Mouse (Mus musculus): ENCODE data around the gene Ren1.
A peak's percentile ranks its signal among the peaks of the same experiment; 100 is the strongest.
"Not testable (repeated sequence)": the region's sequence is repeated elsewhere in the genome, so short reads cannot be mapped to it uniquely, and the experiment has no call there.

Gene Ren1

DNA sequence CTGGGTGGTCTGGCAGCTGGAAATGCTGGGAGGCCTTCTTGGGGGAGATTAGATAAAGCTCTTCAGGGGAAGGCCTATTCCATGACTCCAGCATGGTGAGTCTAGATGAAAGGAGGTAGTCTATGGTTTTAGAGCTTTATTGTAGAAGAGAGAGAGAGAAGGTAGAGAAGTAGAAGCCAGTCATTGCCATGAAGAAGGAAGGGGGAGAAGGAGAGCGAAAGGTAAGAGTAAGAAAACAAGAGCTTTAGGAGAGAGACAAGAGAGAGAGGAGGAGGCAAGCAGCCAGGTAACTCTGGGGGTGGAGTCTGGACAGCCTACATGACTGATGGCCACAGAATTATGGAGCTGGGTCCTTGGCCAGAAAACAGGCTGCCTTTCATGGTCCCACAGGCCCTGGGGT, at the start of gene Ren1:
Gene Ren1 (plus strand): TSS at position 301 of the 400 bp plus-strand sequence.
- DNase-seq (ENCODE audit: low read depth, low spot score) = no peak

DNA sequence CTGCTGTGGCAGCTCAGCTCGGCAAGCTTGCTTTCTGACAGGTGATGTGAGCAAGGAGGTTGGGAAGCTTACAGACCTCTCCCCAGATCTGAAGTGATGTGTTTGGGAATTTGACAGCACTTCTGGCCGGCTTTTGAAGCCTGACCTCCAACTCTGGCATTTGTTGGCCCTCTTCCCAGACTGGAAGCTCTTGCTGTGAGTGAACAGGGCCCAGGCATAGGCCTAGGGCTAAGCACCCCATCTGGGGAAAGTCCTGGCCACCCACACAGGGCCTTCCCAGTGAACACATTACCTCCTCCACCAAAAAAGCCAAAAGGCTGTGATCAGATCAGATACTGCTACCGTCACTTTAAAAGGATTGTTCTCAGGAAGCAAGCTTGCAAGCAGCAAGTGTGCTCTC, 47.8 kb upstream of the Ren1 start:
- DNase-seq (ENCODE audit: low read depth, low spot score) = no peak

DNA sequence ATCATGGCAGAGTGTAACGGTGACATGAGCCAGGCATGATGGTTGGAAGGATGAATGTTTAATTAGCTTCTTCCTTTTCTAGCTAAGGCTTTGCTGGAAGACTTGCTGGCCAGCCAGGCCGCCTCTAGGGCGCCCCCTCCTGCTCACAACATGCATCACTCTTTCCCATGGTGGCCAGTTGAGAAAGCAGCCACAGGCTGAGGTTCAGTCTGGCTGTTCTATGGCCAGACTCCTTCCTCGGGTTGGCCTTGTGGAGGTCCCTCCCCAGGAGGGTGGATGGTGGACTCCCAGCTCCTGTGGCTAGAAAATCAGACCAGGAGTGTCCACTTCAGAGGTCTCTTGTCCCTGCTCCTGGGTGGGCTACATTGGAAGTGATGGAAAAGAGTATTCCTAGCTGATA, 43.5 kb upstream of the Ren1 start:
- DNase-seq (ENCODE audit: low read depth, low spot score) = peak; percentile 46

DNA sequence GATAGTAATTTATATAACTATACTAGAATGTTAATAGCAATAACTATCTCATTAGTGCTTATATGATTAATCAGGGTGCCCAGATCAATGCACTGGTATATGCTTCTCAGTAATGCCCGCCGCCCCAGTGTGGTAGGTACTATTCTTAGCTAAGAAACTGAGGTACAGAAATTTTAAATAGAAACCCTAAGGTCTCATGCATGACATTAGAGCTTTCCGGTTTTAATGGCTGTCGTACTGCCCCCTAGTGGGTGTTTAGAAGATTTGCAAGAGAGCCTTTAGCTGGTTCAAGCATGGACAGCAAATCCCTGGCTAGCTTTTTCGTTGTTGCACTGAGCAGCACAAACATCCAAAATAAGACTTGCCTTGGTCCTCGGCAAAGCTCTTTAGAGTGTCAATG, 43.0 kb upstream of the Ren1 start:
- peak; percentile 64 for DNase-seq (ENCODE audit: low read depth, low spot score)

DNA sequence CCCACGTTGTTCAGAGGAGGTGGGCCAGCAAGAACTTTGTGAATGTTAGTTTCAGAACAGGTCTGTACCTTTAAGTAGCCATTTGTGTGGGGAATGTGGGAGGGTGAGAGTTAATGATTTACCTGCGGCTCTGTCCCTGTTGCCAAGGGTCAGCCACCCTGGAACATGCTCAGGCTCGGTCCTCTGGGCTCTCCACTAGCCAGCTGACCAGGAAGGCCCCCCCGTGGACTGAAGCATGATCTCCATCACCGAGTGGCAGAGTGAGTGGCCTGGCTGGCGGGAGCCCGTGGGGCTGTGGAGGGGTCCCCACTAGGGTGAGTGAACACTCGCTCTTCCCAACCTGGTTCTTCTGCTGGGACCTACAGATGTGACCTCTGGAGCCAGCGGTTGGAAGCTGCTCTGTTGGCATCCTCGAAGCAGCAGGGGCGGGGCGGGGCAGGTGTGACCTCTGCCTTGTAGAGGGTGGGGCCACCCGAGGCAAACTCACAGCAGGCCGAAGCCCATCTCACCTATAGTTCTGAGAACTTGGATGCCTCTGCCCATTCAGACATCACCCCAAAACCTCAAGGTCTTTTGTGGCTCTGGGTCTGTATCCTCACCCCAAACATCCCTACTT, 40.5 kb upstream of the Ren1 start, which contains the start of gene Golt1a:
Gene Golt1a (plus strand): TSS at position 149 of the 616 bp plus-strand sequence.
- no peak for DNase-seq (ENCODE audit: low read depth, low spot score)

DNA sequence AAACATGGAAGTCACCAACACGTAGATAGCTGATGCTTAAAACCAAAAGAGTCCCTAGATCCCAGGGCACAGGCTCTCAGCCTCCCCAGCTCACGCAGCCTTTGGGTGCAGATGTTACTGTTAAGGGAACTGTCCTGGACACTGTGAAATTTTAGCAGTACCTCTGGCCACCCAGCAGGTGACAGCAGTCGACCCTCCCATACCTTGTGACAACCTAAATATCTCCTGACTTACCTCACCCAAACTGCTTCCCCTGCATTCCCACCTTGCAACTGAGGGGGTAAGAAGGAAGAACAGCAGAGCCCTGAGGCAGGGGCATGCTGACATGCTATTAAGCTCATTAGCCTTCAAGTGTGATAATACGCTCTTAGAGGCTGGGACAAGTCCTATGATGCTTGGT, 39.1 kb upstream of the Ren1 start:
- DNase-seq (ENCODE audit: low read depth, low spot score) = no peak

DNA sequence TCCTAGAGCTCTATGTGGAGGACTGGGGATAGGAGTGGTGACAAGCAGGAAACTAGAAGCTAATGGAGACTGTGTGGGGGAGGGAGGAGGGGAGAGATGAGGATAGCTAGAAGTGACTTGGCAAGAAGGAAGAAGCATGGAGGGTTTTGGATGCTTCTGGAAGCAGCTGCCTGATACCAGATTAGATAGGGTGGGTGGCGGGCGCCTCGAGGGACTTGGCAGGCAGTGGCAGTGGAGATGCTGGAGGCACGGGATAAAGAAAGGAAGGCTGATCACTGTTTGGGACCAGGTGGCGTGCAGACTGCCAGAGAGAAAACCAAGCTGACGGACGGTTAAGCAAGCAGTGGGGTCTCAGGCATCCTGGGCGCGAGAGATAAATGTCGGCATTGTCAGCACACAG, 38.4 kb upstream of the Ren1 start:
- DNase-seq (ENCODE audit: low read depth, low spot score) = no peak

DNA sequence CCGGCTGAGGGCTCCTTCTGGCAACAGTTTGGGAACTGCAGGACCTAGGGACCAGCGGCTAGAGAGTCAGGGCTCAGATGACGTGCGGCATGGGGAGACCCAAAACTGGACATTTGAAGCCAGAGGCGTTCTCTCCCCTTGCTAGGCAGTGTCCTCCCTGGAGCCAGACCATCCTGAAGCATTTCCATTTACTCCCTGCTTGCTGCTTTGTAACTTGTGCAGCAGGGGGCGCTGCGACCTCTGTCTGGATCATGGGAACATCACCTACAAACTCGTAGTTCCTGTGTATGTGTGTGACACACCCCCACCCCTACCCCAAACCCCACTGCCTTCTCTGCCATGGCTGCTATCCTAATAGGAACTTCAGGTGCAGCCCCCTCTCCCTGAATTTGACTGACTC, 35.9 kb upstream of the Ren1 start:
- DNase-seq (ENCODE audit: low read depth, low spot score) = peak; percentile 37

DNA sequence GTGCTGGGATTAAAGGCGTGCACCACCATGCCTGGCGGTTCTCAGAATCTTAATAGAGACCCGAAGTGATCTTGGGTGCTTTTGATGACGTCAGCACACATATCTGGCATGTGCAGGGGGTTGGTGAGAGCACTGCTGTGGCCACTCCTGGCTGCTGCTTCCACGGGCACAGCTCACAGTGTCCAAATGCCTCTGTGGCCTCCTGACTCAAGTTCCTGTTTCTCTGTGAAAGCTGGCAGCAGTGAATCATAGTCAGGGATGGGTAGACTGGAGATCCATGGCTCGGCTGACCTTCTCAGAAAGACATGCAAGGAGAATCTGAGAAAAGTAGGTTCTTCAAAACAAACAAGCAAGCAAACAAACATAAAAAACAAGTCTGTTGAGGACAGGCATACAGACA, 34.5 kb upstream of the Ren1 start:
- DNase-seq (ENCODE audit: low read depth, low spot score) = no peak

DNA sequence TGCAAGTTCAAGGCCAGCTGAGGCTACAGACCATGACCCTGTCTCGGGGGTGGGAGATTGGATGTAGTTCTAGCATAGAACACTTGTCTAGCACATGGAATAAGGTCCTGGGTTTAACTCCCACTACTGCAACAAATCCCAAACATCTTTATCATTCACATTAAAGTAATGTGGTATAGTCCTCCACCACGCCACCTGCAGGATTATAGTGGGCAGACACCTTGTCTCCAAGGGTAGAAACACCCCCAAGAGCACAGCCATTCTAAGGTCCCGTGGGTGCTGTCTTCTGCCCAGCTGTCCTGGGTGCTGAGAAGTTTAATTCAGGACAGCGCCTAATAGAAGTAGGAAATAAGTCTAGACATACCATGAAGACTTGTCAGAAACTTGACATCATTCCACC, 33.7 kb upstream of the Ren1 start:
- DNase-seq (ENCODE audit: low read depth, low spot score) = no peak

DNA sequence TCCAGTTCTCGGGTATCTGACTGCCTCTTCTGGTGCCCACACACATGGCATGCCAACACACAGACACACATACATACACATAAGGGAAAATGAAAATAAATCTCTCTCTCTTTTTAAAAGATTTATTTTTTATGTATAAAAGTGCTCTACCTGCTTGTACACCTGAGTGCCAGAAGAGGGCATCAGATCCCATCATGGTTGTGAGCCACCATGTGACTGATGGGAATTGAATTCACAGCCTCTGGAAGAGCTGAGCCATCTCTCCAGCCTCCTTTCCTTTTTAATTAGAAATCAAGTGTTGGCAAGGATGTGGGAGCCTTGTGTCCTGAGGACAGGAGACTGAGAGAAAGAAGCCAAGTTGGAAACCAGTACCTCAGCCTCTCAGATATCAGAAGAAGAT, 33.2 kb upstream of the Ren1 start:
- no peak for DNase-seq (ENCODE audit: low read depth, low spot score)

DNA sequence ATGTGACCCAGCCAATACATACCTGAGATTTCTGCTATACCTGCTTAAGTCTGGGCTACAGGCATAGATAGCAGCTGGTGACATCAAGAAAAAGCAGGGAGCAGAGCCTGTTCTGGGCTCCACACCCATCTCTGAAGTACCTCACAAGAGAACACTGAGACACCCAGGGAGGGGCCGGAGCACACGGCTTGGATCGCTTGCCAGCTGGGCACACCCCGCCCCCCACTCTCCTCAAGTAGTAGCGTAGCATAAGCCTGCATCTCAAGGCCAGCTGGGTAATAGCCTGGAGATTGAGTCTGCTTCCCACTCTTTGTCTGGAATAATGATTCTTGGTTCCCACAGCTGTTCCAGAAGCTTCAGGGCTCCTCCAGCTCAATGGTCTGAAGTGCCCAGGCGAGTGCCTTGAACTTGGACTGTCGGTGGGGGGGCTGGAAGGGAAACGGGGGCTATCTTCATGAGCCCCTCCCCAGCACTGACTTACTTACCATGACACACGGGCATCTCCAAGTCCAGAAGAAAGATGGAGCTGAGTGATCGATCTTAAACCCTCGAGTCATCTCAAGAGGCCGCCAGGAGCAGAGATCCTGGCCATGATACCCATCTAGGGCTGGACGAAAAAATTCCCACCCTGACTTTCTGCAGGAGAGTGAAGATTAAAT, 28.9 kb upstream of the Ren1 start, which contains the start of gene Kiss1:
Gene Kiss1 (plus strand): TSS at position 609 of the 659 bp plus-strand sequence.
- no peak for DNase-seq (ENCODE audit: low read depth, low spot score)

DNA sequence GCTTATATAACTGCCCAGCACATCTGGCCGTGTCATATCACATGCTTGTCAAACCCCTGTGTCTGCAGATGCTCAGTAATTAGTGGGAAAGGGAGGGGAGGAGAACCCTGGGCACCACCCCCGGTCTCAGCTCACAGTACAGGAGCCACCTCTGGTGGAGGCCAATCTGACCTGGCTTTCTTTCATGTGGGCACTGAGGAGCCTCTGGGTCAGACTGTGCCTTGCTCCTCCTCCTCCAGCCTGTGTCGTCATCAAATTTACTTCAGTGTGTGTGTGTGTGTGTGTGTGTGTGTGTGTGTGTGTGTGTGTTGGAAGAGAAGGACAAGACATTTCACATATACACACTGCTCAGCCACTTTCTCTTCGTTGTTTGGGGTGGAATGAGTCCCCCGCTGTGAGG, 27.0 kb upstream of the Ren1 start:
- DNase-seq (ENCODE audit: low read depth, low spot score) = no peak

DNA sequence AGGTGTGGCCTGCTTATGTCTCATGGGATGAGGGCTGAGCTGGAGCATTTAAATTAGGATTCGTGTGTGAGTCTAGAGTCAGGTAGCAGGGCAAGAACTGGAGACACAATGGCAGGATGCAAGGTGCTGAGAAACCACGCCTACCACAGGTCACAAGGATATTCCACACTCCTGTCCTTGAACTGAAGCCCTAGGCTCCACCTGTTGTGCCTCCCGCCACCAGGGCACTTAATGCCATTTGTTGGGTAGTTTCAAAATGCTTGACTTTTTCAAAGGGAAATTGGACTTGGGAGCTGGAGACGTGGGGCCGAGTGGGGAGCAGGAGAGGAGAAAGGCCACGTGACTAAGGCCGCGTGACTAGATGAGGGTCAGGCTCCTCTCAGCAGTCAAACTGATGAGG, 24.4 kb upstream of the Ren1 start:
- DNase-seq (ENCODE audit: low read depth, low spot score) = no peak

DNA sequence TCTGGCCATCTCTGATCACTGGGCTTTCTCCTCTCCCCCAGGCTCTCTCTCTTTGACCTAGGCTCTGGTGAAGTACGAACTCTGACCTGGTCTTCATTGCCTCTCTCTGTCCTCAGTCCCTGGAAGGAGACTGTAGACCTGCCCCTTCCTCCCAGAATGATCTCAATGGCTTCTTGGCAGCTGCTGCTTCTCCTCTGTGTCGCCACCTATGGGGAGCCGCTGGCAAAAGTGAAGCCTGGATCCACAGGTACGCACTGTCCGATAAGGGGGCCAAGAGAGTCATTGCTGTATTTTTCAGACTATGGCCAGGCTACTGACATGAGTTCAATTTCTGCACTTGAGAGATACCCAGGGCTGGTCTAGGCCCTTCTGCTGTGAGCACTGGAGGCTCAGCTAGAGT, 23.2 kb upstream of the Ren1 start:
- no peak for DNase-seq (ENCODE audit: low read depth, low spot score)

DNA sequence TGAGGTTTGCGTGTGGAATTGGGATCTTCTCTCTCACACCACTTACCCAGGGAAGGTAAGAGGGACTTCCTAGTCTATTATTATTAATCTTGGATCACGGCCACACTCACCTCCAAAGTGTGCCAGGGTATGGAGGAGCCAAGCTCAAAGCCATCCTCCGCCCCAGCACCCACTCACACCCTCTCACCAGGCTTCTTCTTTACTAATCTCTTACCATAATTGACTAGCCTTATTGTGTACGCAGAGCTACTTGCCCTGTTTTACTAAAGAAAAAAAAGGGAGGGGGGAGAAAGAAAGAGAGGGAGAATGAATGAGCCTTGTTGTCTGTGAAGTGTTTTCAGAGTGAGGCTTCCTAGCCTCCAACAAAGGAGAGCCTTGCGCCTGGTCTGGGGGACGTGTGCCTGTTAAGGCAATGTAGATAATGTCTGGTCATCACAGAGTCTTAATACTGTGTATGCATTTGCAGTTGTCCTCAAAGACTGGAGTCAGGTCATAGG, 22.0 kb upstream of the Ren1 start:
- DNase-seq (ENCODE audit: low read depth, low spot score) = no peak

DNA sequence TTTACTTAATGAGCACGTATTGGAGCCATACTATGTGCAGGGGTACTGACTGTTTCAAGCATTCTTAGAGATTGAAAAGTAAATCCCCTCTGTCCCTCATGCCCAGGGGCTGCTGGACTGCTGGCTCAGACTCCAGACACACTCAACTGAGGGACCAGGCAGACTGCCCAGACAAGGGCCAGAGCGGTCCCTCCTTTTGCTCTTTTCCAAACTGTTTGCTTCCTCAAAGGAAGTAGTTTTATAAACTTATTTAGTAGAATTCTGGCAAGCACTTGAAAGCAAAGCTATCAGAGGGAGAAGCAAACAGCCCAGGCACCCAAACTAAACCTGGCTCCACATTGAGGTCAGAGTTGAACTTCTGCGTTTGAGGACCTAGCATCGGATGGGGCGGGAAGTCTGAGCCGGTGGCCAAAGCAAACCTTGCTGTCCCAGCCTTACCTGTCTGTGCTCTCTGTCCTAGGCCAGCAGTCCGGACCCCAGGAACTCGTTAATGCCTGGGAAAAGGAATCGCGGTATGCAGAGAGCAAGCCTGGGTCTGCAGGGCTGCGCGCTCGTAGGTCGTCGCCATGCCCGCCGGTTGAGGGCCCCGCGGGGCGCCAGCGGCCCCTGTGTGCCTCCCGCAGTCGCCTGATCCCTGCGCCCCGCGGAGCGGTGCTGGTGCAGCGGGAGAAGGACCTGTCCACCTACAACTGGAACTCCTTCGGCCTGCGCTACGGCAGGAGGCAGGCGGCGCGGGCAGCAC, 21.2 kb upstream of the Ren1 start:
- DNase-seq (ENCODE audit: low read depth, low spot score) = no peak

DNA sequence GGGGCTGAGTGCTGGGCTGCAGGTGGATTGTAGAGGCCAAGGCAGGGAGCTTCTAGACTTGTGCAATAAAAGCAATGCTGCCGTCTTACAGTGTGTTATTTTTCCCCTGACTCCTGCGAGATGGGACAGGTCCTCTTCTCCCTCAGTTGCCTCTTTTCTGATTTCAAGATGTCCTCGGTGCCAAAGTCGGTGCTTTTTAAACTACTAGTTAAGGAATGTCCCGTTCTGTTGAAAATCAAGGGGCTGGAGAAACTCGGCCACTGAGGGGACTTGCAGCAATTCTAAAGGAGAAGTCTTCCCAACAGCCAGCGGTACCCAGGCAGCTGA, 20.7 kb upstream of the Ren1 start:
- no peak for DNase-seq (ENCODE audit: low read depth, low spot score)

DNA sequence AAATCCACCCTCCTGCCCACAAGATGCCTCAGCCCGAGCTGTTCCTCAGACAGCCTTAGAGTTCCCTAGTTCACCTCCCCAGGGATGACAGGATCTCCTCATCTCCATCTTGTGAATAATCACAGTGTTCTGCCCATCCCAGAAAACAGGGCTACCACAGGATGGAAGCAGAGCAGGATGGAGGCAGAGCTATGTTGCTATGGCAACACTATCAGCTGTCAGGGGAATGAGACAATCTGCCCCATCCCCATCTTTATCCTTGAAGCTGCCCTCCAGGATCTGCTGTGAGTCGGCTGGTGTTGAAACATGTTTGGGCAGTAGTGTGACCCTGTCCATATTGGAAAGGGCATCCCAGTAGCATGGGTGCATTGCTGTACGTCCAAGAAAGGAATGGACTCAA, 19.2 kb upstream of the Ren1 start:
- no peak for DNase-seq (ENCODE audit: low read depth, low spot score)

DNA sequence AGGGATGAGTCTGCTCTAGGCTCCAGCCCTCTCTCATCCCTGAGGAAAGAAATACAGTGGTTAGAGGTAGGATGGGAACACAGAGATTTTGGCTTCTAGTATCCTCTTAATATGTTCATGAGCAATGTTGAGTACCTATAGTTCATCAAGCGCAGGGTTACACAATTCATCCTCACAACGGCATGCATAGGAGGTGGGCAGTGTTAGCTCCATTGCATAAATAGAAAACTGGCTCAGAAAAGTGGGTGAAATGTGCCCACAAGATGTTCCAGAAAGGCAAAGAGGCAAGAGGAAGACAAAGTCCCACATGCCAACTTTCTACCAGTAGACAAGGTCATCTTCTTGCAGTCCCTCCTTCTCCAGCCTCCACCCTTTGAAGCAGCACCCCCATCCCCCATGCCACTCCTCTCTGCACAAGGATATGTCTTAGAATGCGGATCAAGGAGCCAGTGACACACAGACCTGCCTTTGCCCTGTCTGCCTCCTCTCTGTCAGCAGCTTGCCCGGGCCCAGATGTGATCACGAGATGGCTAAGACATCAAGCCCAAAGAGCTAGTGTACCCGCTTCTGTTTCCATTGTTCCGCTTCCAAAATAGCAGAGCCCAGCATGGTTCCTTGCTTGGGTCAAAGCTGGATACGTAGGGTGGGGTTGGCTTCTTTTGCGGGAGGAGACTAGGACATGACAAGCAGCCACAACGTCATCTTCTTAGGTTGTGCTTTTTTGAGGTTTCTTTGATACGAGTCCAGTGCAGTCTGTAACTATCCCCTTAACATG, 17.5 kb upstream of the Ren1 start:
- no peak for DNase-seq (ENCODE audit: low read depth, low spot score)

DNA sequence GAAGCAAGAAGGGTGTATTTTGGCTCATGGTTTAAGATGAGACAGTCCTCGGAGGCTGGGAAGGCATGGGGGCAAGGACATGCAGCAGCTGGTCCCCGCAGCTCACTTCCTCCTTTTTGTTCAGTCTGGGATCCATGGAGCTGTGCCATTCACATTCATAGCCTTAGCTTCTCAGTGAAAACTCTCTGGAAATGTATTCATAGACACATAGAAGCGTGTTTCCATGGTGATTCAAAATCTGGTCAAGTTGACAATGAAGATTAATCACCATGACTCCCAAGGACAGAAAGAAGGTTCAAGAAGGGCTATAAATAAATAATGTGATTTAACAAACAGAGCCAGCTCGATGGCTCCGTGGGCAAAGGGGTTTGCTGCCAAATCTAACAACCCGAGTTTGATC, 16.4 kb upstream of the Ren1 start:
- no peak for DNase-seq (ENCODE audit: low read depth, low spot score)

DNA sequence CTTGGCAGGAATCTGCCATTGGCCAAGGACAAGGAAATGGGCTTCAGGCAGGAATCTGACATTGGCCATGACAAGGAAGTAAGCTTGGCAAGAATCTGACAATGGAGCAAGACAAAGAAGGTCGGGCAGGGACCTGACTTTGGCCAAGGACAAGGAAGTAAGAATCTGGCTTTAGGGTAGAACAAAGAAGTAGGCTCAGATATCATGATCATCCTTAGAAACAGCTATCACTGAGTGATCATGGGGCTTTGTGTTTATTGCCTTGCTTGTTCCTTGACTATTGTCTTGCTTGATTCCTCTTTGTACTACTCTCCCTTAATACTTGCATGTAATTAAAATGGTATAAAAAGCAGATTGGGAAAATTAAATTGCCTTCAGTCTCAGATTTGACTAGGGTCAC, 9.9 kb upstream of the Ren1 start:
- not testable (repeated sequence) for DNase-seq (ENCODE audit: low read depth, low spot score)

Measured in retina, postnatal 7 days (tissue).